Mouse (Mus musculus) G1E (cell line): ENCODE results near the gene Aspn. TPM values are rescaled to one million over a fixed set of nuclear protein-coding genes. Genes with fewer than 3 reads are reported as not detected.

ENCODE experiments used
- ATAC-seq: 2 replicates; pipeline ENCODE4 v1.8.0; 2016; ENCODE audit warnings: mild to moderate bottlenecking; ENCODE audit not compliant: insufficient number of reproducible peaks, poor library complexity, low FRiP score, severe bottlenecking; ENCODE audit errors: extremely low read depth
- DNase-seq: peaks from one replicate; pipeline ENCODE4 v3.0.0; 2012; ENCODE audit warnings: low spot score
- H3K27me3 ChIP-seq: 2 replicates; pipeline ENCODE4 v1.6.1; 2012; ENCODE audit warnings: mild to moderate bottlenecking, low read length, inconsistent platforms; ENCODE audit not compliant: insufficient read depth
- H3K36me3 ChIP-seq: replicated peaks from 2 replicates; pipeline ENCODE3; 2012; ENCODE audit warnings: mild to moderate bottlenecking, inconsistent platforms
- H3K4me1 ChIP-seq: 2 replicates; pipeline ENCODE4 v1.6.1; 2012; ENCODE audit warnings: low read depth, low read length, inconsistent platforms, mixed read lengths; ENCODE audit not compliant: insufficient read depth
- H3K4me3 ChIP-seq: 2 replicates; pipeline ENCODE4 v1.5.1; 2012; ENCODE audit warnings: low read depth, mild to moderate bottlenecking, inconsistent platforms, low read length, moderate library complexity, mixed read lengths
- H3K9me3 ChIP-seq: replicated peaks from 2 replicates; pipeline ENCODE4 v1.6.1; 2012; ENCODE audit warnings: inconsistent platforms
- CTCF ChIP-seq: IDR thresholded peaks from 2 replicates; pipeline ENCODE4 v1.5.1; 2012; ENCODE audit warnings: low read depth, low read length, inconsistent platforms, mixed read lengths
- GATA1 ChIP-seq: IDR thresholded peaks from 2 replicates; pipeline ENCODE4 v1.6.1; 2012; ENCODE audit warnings: borderline replicate concordance, low read length, inconsistent platforms, mixed read lengths
- GATA2 ChIP-seq: IDR thresholded peaks from 2 replicates; pipeline ENCODE4 v1.6.1; 2012; ENCODE audit warnings: low read depth, low read length, inconsistent platforms, borderline replicate concordance
- POLR2AphosphoS5 ChIP-seq: IDR thresholded peaks from 2 replicates; pipeline ENCODE4 v1.6.1; 2012; ENCODE audit warnings: low read depth, low read length, inconsistent platforms; ENCODE audit not compliant: insufficient replicate concordance
- TAL1 ChIP-seq: conservative IDR thresholded peaks from 2 replicates; pipeline ENCODE4 v1.6.1; 2012; ENCODE audit warnings: low read depth, low read length, inconsistent platforms, mixed read lengths
- polyA plus RNA-seq: library from polyadenylated mRNA; stranded (reverse); fragments of >175 nt; gene quantifications from 2 replicates; pipeline ENCODE4 v1.2.3, GENCODE M21; 2012
- total RNA-seq, 2 experiments: library from RNA; stranded (forward) in 1 of 2; stranded (reverse) in 1 of 2; fragments of 200-1000 nt in 1 of 2; fragments of >200 nt in 1 of 2; fragmentation: Nextera tagmentation in 1 of 2; gene quantifications; 2 replicates each; pipeline ENCODE4 v1.2.3; 2014 to 2017

The Aspn gene
- total and polyA plus RNA-seq, 3 experiments, result not detected

GRCm38 (mm10) chr13:49603603-49604002 is 59.4 kb downstream of the Aspn start:
- no peak for ATAC-seq
- H3K27me3 ChIP-seq, result no peaks in the 10 kb centered on the region
- peaks cover 5% of the 10 kb centered on the region for H3K36me3 ChIP-seq
- DNase-seq, result no peak
- H3K4me3 ChIP-seq, result no peak overlapping the region
- no peaks in the 10 kb centered on the region; the same call in 1 of the 2 replicates for H3K4me1 ChIP-seq
- TF ChIP-seq CTCF, result no peak
- no peak for TF ChIP-seq GATA1
- no peak for TF ChIP-seq GATA2
- TF ChIP-seq TAL1, result no peak
- TF ChIP-seq POLR2AphosphoS5, result no peak
- H3K9me3 ChIP-seq, result peaks cover 2% of the 10 kb centered on the region; the same call in 1 of the 2 replicates

- ATAC-seq (no peak), DNase-seq (no peak)
- Histone ChIP-seq H3K4me3 (no peak within 1 kb of the TSS), H3K4me1 (no peaks in the 10 kb centered on the region; the same call in 1 of the 2 replicates), H3K9me3 (no peaks in the 10 kb centered on the region), H3K36me3 (peaks cover 2% of the 10 kb centered on the region), H3K27me3 (no peaks in the 10 kb centered on the region)
- TF ChIP-seq TAL1, result no peak
- no peak for TF ChIP-seq CTCF
- no peak for TF ChIP-seq POLR2AphosphoS5
These were observed 63.5 kb downstream of the Aspn start, which contains the start of gene Ogn for GRCm38 (mm10) chr13:49607714-49608113. Ogn (plus strand) TSS chr13:49608046.

GRCm38 (mm10) chr13:49608589-49609322 is 64.5 kb downstream of the Aspn start:
- H3K9me3 ChIP-seq, result no peaks in the 10 kb centered on the region
- H3K4me1 ChIP-seq, result no peaks in the 10 kb centered on the region; the same call in 1 of the 2 replicates
- H3K27me3 ChIP-seq, result no peaks in the 10 kb centered on the region
- H3K36me3 ChIP-seq, result peaks cover 2% of the 10 kb centered on the region
- no peak for TF ChIP-seq GATA1
- TF ChIP-seq GATA2, result no peak
- TF ChIP-seq POLR2AphosphoS5, result no peak
- no peak for TF ChIP-seq CTCF
- ATAC-seq, result no peak
- no peak for DNase-seq
- no peak overlapping the region for H3K4me3 ChIP-seq

- H3K4me1 ChIP-seq, result peaks cover 14% of the 10 kb centered on the region
- H3K4me3 ChIP-seq, result no peak overlapping the region
- ATAC-seq (no peak), DNase-seq (no peak)
- H3K9me3 ChIP-seq, result no peaks in the 10 kb centered on the region
- no peaks in the 10 kb centered on the region for H3K27me3 ChIP-seq
- H3K36me3 ChIP-seq, result peaks cover 10% of the 10 kb centered on the region
- TF ChIP-seq GATA2, result no peak
- no peak for TF ChIP-seq CTCF
- TF ChIP-seq TAL1, result no peak
- no peak for TF ChIP-seq GATA1
- no peak for TF ChIP-seq POLR2AphosphoS5
These were observed 72.8 kb downstream of the Aspn start for GRCm38 (mm10) chr13:49617021-49617420.

Other genes starting within 250 kb of the Aspn start
- 3.9 and 4.7 TPM in 2 replicates for gene Fgd3, start 224.1 kb upstream of the Aspn start, total RNA-seq (2014; fragmentation: Nextera tagmentation)
- gene Fgd3, start 224.1 kb upstream of the Aspn start, total RNA-seq (2017), result 11.0 and 11.2 TPM in 2 replicates
- 3.6 and 4.1 TPM in 2 replicates for gene Fgd3, start 224.1 kb upstream of the Aspn start, polyA plus RNA-seq
- 11.5 and 19.5 TPM in 2 replicates for gene Bicd2, start 202.9 kb upstream of the Aspn start, total RNA-seq (2014; fragmentation: Nextera tagmentation)
- 19.2 and 19.9 TPM in 2 replicates for gene Bicd2, start 202.9 kb upstream of the Aspn start, total RNA-seq (2017)
- gene Bicd2, start 202.9 kb upstream of the Aspn start, polyA plus RNA-seq, result 10.7 and 11.6 TPM in 2 replicates
- gene Ippk, start 123.2 kb upstream of the Aspn start, total RNA-seq (2014; fragmentation: Nextera tagmentation), result 4.5 and 4.8 TPM in 2 replicates
- 15.8 and 15.9 TPM in 2 replicates for gene Ippk, start 123.2 kb upstream of the Aspn start, total RNA-seq (2017)
- gene Ippk, start 123.2 kb upstream of the Aspn start, polyA plus RNA-seq, result 1.3 and 2.3 TPM in 2 replicates
- gene Tes3-ps, start 51.1 kb upstream of the Aspn start, total RNA-seq (2014; fragmentation: Nextera tagmentation), result 1.4 and 1.8 TPM in 2 replicates
- 2.8 and 4.4 TPM in 2 replicates for gene Tes3-ps, start 51.1 kb upstream of the Aspn start, total RNA-seq (2017)
- gene Tes3-ps, start 51.1 kb upstream of the Aspn start, polyA plus RNA-seq, result 0.01 TPM in 1 of 2 replicates, not detected in the other
- gene Ecm2, start 39.6 kb upstream of the Aspn start, total RNA-seq (2014; fragmentation: Nextera tagmentation), result not detected in 2 replicates
- gene Ecm2, start 39.6 kb upstream of the Aspn start, total RNA-seq (2017), result 0.16 and 0.17 TPM in 2 replicates
- gene Ecm2, start 39.6 kb upstream of the Aspn start, polyA plus RNA-seq, result 0.01 TPM in 1 of 2 replicates, not detected in the other
- not detected in 2 replicates for gene Omd, start 38.0 kb downstream of the Aspn start, total RNA-seq (2014; fragmentation: Nextera tagmentation)
- 0.05 TPM in 1 of 2 replicates, not detected in the other for gene Omd, start 38.0 kb downstream of the Aspn start, total RNA-seq (2017)
- not detected in 2 replicates for gene Omd, start 38.0 kb downstream of the Aspn start, polyA plus RNA-seq
- gene Ogn, start 63.6 kb downstream of the Aspn start, total RNA-seq (2014; fragmentation: Nextera tagmentation), result not detected in 2 replicates
- gene Ogn, start 63.6 kb downstream of the Aspn start, total RNA-seq (2017), result 0.05 and 0.12 TPM in 2 replicates
- not detected in 2 replicates for gene Ogn, start 63.6 kb downstream of the Aspn start, polyA plus RNA-seq
- 27.5 and 29.9 TPM in 2 replicates for gene Cenpp, start 108.3 kb downstream of the Aspn start, total RNA-seq (2014; fragmentation: Nextera tagmentation)
- gene Cenpp, start 108.3 kb downstream of the Aspn start, total RNA-seq (2017), result 48.5 and 49.2 TPM in 2 replicates
- gene Cenpp, start 108.3 kb downstream of the Aspn start, polyA plus RNA-seq, result 6.9 and 7.7 TPM in 2 replicates
- 78.6 and 90.0 TPM in 2 replicates for gene Nol8, start 108.6 kb downstream of the Aspn start, total RNA-seq (2014; fragmentation: Nextera tagmentation)
- 40.2 and 59.2 TPM in 2 replicates for gene Nol8, start 108.6 kb downstream of the Aspn start, total RNA-seq (2017)
- 2.0 and 3.0 TPM in 2 replicates for gene Nol8, start 108.6 kb downstream of the Aspn start, polyA plus RNA-seq
- gene Iars, start 137.7 kb downstream of the Aspn start, total RNA-seq (2014; fragmentation: Nextera tagmentation), result 162 and 174 TPM in 2 replicates
- gene Iars, start 137.7 kb downstream of the Aspn start, total RNA-seq (2017), result 65.3 and 73.4 TPM in 2 replicates
- gene Iars, start 137.7 kb downstream of the Aspn start, polyA plus RNA-seq, result 19.6 and 38.9 TPM in 2 replicates